Mouse (Mus musculus) lung, postnatal 4 days (tissue): ENCODE results near the gene Akap2.
A peak's percentile ranks its signal among the peaks of the same experiment; 100 is the strongest.

Experiments used
- DNase-seq, 2 experiments: peaks; one replicate each; pipeline ENCODE4 v3.0.0; 2021

Gene Akap2

DNA sequence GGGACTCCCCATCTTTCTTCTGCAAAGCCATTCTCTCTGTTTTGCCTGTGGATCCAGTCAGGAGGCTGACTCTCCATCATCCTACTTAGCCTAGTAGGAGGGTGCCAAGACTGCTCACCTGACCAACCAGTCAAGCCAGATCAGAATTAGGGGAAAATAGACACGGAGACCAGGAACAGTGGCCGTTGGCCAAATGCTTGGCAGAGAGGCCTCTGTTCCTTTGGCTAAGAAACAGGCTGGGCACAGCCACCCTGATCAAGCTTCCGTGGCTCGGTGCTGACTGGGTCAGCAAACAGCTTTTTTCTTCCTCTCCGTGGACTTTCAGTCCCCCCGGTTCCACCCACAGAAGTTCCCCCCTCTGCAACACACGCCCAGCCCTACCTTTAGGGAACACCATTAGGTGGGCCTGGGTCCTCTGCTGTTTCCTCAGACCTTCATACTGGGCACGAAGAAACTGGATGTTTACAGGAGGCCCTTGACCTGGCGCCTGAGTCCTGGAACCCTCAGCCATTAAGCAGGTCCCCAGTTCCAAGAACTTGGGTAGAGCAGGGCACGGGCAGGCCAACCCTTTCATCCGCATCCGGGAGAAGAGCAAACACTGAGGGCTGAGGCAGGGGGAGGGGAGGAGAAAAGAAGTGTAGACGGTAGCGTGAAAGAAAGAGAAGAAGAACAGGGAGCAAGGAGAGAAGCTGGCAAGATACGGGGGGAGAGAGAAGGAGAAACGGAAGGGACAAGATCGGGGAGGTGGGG, 197.9 kb downstream of the Akap2 start:
- peak; percentile 58 to 74 for DNase-seq

DNA sequence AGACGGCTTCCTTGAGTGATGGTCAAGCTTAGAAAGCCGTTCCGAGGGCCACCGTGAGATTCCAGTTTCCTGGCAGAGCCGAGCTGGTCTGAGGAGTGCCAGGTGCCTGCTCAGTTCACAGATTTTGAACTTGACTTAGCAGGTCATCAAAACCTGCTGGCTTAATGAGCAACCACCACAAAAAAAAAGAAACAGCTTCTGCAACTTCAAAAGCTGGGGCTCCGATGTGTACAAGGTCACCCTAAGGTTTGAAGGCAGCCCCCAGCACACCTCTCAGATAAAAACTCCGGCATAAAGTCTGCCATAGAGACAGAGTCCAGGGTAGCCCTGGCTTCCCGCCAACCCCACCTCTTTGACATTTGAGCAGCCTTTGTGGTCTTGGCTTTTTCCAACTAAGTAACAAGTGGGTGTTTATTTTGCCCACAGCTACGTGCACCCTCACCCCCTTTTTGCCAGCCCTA, 198.8 kb downstream of the Akap2 start, which contains the start of gene D630039A03Rik:
Gene D630039A03Rik (minus strand): TSS at position 97 of the 461 bp plus-strand sequence.
- peak; percentile 44 to 49 for DNase-seq

DNA sequence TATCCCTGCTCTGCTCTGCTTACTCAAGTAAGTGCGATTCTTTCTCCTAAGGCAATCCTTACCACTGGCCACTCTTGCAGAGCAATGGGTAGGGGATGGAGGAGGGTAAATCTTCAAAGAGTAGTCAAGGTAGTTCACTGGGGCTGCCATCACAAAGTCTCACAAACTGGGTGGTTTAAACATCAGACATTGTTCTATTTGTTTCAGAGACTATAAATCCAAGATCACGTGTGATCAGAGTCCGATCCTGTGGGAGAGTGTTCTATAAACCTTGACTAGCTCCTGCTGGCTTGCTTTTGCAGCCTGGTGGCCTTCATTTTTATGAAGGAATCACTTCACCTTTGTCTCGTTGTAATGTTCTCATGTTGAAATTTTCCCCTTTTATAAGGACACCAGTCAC, 199.3 kb downstream of the Akap2 start:
- DNase-seq, result no peak

DNA sequence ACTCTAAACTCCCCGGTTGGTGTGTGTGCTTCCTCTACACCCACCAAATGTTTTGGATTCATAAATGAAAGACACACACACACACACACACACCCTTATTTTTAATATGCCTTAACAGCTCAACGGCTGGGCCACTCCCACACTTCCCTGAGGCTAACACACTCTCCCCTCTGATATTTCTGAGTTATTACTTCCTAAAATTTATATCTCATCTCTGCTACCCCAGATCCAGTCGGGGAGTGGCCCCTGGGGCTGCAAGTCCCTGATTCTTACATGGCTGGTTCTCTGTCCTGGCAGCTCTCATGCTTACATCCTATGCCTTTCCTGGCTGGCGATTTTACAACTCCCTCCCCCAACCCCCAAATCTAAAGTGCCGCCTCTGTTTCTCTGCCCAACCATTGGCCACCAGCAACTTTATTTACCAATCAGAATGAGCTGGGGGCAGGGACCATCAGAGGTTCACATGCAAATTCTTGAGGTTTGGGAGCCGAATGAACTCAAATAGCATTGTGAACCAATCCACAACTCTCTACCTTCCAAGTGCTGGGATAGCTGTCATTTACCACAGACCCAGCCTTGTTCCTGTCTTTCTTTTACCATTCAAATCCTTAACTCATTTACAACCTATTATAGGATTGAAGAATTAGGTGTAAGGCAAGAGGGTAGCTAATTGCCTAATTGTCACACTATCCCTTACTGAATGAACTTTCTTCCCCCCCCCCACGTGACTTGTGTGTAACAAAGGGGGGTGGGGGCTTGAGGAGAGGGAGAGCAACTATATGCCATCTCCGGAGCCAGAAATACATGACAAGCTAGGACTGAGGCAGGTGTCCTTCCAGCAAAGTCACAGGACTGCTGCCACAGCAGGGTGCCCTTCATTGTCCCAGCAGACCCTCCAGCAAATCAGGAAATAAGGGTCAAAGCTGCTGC, 202.3 kb downstream of the Akap2 start:
- DNase-seq, result no peak

DNA sequence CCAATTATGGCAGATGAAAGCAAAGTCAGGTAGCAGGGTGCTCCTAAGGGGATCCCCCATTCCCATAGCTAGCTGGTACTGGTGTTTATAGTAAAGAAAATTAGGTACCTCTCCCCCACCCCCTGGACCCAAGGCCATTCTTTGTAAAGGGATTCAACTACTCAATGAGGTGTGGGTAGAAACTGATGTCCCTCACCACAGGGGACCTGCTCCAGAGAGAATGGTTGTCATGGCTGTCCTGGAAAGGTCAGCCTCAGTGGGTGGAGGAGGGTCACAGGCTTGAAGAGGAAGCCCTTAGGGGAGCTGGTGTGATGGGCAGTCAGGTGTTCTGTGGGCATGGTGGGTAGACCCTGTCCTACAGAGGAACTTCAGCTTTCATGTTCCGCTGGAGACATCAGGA, 203.1 kb downstream of the Akap2 start:
- DNase-seq, result no peak

DNA sequence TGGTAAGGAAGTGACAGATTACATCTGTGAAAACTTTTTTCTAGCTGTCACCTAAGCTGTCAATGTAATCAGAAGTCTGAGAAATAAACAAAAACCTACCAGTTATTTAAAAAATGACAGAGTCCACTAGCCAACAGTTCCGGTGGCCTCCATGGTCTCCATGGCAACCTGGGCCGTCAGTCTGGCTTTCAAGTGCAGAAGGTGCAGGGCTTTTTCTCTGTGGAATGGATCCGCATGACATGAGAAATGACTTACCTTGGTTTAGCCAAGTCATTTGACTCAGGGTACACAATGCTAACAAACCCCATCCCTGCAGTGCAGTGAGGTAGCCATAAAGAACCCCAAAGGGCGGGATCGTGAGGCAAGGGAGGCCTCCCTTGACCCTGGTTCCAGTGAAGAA, 204.7 kb downstream of the Akap2 start:
- DNase-seq, result no peak

DNA sequence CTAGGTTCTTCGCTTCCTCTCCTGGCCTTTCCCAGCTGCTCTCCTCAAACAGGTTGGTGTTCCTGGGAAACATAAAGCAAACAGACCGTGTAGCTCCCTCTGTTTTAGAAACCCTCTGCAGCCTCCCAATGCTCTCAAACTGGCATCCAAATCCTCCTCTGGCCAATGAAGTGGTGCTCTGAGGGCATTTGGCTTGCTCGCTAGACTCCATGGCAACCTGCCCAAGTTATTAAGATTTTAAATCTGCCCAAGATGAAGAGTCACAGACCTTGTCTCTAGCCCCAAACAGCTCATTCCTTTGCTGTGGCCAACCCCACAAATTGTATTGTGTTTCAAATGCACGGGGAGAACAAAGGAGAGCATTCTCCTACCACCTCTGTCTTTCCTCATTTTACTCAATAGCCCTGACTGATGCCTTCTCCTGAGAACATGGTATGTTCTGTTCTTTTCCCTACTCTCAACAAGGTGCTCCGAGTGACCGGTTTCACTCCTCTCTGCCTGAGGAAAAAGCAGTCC, 207.2 kb downstream of the Akap2 start:
- DNase-seq, result no peak

DNA sequence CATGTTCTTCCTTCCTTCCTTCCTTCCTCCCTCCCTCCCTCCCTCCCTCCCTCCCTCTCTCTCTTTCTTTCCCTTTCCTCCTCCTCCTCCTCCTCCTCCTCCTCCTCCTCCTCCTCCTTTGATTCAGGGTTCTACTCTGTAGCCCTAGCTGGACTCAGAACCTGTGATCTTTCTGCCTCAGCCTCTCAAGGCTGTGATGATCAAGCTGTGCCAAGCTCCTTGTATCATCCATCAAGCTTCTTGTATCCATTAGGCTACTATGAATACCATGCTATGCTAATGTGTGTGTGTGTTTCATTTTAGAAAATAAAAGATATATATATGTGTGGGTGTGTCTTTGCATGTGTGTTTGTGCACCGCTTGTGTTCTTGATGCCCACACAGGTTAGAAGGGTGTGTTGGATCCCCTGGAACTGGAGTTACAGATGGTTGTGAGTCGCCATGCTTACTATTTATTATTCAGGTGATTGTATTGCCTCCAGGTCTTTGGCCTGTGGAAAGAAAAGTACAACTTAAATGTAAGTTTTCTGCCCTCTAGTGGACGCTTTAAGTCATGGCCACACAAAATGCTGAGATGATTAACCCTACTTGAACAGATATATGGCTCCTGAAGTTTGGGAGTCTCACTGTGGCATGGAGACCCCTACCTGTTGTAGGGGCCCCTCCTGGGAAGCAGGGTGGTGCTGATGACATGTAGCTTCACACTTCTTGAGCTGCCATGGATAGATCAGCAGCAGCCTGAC, 210.2 kb downstream of the Akap2 start:
- no peak for DNase-seq

DNA sequence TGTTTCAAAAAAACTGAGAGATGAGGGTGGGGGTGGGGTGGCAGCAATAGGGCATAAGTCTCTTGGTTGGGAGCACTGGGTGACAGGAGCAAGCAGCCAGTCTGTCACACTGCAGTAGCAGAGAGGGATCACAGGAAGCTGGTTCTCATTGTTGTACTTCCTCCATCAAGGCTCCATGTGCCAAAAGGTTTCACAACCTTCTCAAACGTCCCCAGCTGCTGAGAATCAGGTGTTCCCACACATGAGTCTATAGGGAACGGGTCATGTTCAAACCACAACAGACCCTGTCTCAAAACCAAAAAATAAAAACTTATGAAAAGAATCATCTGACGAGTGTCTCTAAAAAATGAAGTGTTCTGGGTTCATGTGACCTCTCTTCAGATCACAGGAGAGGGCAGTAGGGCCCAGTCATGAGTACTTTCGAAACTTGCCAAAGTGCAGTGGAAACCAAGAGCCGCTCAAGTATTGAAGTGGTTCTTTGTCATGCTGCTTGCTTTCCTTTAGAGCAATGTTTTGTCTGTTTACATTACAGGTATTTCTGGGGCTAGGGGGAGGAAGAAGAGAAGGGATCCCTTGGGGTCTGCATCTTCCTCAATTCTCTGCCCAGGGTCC, 213.2 kb downstream of the Akap2 start:
- peak in 1 of 2 experiments; percentile 34 for DNase-seq

DNA sequence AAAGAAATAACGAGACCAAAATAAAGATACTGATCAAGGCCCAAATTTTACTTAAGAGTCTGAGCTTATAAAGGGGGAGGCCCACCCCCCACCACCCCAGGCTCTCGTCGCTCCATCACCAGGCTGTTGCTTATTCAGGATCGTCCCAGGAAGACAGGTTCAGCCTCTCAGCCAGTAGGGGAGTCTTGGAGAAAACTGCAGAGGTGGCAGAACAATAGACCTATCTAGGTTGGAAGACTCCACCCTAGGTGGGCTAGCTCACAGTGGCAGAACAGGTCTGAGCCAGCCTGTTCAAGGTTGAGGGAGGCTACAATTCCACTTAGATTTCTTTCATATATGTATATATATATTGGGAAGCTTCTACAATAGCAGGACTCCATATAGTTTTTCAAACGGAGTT, 216.7 kb downstream of the Akap2 start:
- DNase-seq, result no peak

DNA sequence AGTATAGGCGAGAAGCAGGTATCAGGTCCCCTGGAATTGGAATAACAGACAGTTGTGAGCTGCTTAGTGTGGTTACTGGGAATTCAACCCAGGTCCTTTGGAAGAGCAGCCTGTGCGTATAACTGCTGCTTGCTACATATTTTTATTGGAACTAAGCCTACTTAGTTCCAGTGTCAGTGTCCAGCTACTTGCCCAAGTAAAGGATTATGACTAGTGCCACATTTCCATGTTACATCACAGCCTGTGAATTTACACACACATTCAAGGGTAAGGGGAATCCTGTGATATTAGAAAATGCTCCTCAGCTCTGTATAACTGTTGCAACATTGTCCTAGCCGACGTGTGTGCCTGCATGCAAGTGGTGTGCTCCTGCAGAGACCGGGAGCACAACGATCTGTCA, 219.8 kb downstream of the Akap2 start:
- DNase-seq, result no peak

DNA sequence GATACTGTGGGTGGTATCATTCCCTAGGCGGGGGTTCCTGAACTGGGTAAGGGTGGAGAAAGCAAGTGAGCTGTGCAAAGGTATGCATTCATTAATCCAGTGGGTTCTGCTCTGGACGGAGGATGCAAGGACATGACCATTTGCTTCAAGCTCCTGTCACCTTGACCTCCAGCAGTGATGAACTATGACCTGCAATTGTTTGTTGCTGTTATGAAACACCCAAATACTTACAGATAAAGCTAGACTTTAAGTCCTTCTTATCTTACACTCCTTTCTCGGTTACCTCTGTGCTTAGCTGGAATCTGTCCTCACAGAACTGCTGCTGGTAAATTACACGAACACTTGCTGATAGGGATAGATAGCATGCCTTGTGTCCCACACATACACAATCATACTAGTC, 223.2 kb downstream of the Akap2 start:
- DNase-seq, result no peak

DNA sequence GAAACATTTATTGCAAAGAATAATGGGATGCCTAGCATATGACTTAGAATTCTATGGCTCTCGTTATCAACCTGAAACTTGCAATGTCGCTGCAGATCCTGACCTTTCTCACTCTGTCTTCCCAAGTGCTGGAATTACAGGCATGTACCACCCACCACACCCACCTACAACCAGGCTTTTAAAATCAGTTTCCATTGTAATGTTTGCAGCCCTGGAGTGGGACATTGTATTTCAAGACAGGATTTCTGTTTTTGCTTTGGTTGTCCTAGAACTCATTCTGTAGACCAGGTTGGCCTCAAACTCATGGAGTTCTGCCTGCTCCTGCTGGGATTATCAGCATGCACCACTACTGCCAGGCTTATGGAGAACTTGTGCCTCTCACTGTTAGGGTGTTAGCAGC, 225.4 kb downstream of the Akap2 start:
- DNase-seq, result no peak
